Mouse (Mus musculus) ES-E14 (cell line): ENCODE measurements around the gene Astl.

Experiments
- HCFC1 ChIP-seq: IDR thresholded peaks from 2 replicates; pipeline ENCODE4 v1.6.1; 2012; ENCODE audit warnings: low read length, inconsistent platforms, borderline replicate concordance; ENCODE audit not compliant: insufficient read depth
- MAFK ChIP-seq: IDR thresholded peaks from 2 replicates; pipeline ENCODE4 v1.6.1; 2014; ENCODE audit warnings: mild to moderate bottlenecking, low read depth, low read length, inconsistent platforms; ENCODE audit not compliant: insufficient read depth
- ZC3H11A ChIP-seq: IDR thresholded peaks from 2 replicates; pipeline ENCODE4 v1.6.1; 2012; ENCODE audit warnings: low read depth, mild to moderate bottlenecking, inconsistent platforms, low read length, borderline replicate concordance
- ZNF384 ChIP-seq: IDR thresholded peaks from 2 replicates; pipeline ENCODE4 v1.6.1; 2012; ENCODE audit warnings: low read depth, low read length, inconsistent platforms

DNA sequence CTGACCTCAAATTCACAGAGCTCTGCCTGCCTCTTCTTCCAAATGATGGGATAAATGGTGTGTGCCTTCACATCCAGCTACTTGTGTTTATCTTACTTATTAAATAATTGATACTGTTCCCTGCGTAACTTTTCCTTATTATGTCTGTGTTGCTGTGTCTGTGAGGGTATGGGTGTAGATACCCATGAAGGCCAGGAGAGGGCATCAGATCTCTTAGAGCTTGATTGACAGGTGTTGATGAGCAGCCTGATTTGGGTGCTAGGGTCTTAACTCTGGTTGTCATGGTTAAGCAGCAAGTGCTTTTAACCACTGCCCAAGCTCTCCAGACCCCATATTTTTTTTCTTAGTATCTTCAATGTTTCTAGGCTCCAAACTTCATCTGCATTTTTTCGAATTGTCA lies 29.8 kb upstream of the Astl start:
- TF ChIP-seq HCFC1, result no peak
- TF ChIP-seq MAFK, result no peak
- no peak for TF ChIP-seq ZC3H11A
- TF ChIP-seq ZNF384, result no peak
